Mouse (Mus musculus) myocyte (in vitro differentiated cells): ENCODE results near the gene Cttnbp2nl.

ENCODE experiments used
- E2F4 ChIP-seq: IDR thresholded peaks from one replicate; pipeline ENCODE4 v1.6.1; 2011; ENCODE audit warnings: mild to moderate bottlenecking, control low read depth, moderate library complexity; ENCODE audit not compliant: insufficient read depth
- POLR2A ChIP-seq: IDR thresholded peaks from one replicate; pipeline ENCODE4 v1.6.1; 2011; ENCODE audit warnings: low read depth, mild to moderate bottlenecking, control low read depth, moderate library complexity; ENCODE audit not compliant: insufficient read length
- POLR2AphosphoS2 ChIP-seq: IDR thresholded peaks from one replicate; pipeline ENCODE4 v1.6.1; 2011; ENCODE audit warnings: low read depth, control low read depth; ENCODE audit not compliant: insufficient read length
- REST ChIP-seq: IDR thresholded peaks from one replicate; pipeline ENCODE4 v1.6.1; 2011; ENCODE audit warnings: mild to moderate bottlenecking, control low read depth, moderate library complexity; ENCODE audit not compliant: insufficient read depth, insufficient read length

DNA sequence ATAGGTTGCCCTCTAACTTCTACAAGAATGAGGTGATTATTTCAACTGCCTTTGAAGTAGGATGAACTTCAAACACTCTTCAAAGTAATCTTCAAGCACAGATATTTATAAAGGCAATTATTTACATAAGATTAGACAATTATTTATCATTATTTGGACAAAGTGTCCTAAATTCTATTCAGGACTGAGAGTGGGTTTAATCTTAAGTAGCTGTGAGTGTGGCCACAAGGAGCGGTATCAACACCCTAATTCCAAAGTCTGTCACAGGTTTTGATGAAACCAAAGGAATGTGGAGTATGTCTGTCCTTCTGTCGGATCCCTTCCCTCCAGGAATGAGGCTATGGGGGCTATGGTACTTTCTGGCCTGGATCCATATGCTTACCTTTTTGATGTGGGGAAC lies 38.0 kb downstream of the Cttnbp2nl start:
- TF ChIP-seq E2F4: no peak
- TF ChIP-seq POLR2A: no peak
- no peak for TF ChIP-seq POLR2AphosphoS2
- TF ChIP-seq REST: no peak
